Mouse (Mus musculus) embryonic facial prominence, embryonic 10.5 days (tissue): ENCODE measurements around the gene Rbms3. TPM values are rescaled to one million over a fixed set of nuclear protein-coding genes. Genes with fewer than 3 reads are reported as not detected.
A peak's percentile ranks its signal among the peaks of the same experiment; 100 is the strongest.

ENCODE experiments used
- DNase-seq: peaks from one replicate; pipeline ENCODE4 v3.0.0-alpha.2; 2017; ENCODE audit warnings: low spot score
- H3K27ac ChIP-seq: fragments of 300-500 bp; sonication (generic); replicated peaks from 2 replicates; pipeline ENCODE4 v1.5.1; 2016; ENCODE audit warnings: mild to moderate bottlenecking
- H3K27me3 ChIP-seq: fragments of 300-500 bp; sonication (generic); replicated peaks from 2 replicates; pipeline ENCODE4 v1.6.1; 2016; ENCODE audit warnings: low read depth, mild to moderate bottlenecking; ENCODE audit not compliant: poor library complexity, severe bottlenecking
- H3K36me3 ChIP-seq: fragments of 300-500 bp; sonication (generic); replicated peaks from 2 replicates; pipeline ENCODE4 v1.6.1; 2016; ENCODE audit warnings: mild to moderate bottlenecking, moderate library complexity
- H3K4me1 ChIP-seq: fragments of 300-500 bp; sonication (generic); 2 replicates; pipeline ENCODE4 v1.6.1; 2016
- H3K4me3 ChIP-seq: fragments of 300-500 bp; sonication (generic); 2 replicates; pipeline ENCODE4 v1.5.1; 2016; ENCODE audit warnings: mild to moderate bottlenecking, moderate library complexity
- H3K9me3 ChIP-seq: fragments of 300-500 bp; sonication (generic); 2 replicates; pipeline ENCODE4 v1.6.1; 2016; ENCODE audit warnings: mild to moderate bottlenecking
- WGBS: fragments of 180-500 bp; shearing (Covaris S2); methylation state at CpG from one replicate; pipeline ENCODE4 v1.1.7; 2016; 5-methylcytosine and 5-hydroxymethylcytosine counted together
- polyA plus RNA-seq: library from polyadenylated mRNA; unstranded; fragments of >200 nt; fragmentation: Nextera tagmentation; extraction: Ambion mirVana; gene quantifications from 2 replicates; pipeline ENCODE4 v1.2.1, GENCODE M21; 2016

Rbms3 gene
- polyA plus RNA-seq, 1 experiment from 2014 or later: 29.9 TPM

DNA sequence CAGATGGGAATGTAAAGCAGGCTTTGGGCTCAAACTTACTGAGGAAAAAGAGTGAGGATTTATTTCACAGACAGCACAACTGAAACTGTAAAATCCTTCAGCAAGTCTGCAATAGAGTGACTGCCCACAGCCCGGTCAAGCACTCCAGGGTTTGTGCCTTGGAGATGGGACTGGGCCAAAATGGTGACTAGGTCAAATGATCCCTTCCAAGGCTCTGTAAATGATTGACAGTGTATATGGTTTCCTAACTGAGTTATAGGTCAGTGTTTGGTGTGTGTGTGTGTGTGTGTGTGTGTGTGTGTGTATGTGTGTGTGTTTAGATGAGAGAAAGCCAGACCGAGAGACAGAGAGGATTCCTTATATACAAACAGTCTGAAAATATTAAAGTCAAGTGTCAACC is 673.6 kb downstream of the Rbms3 start:
- no peak for DNase-seq
- peaks cover 6% of the 10 kb centered on the region for H3K9me3 ChIP-seq
- no peaks in the 10 kb centered on the region for H3K27me3 ChIP-seq
- WGBS: 88% methylated on average over 2 of the region's 2 CpGs
- peaks cover 3% of the 10 kb centered on the region; the same call in 1 of the 2 replicates for H3K36me3 ChIP-seq
- no peak overlapping the region for H3K4me3 ChIP-seq
- no peaks in the 10 kb centered on the region for H3K4me1 ChIP-seq
- H3K27ac ChIP-seq: no peak overlapping the region

- no peaks in the 10 kb centered on the region for H3K9me3 ChIP-seq
- 45% methylated on average over 3 of the region's 3 CpGs for WGBS
- peak; percentile 68 for DNase-seq
- H3K27me3 ChIP-seq: no peaks in the 10 kb centered on the region
- no peak overlapping the region; the same call in 1 of the 2 replicates for H3K27ac ChIP-seq
- peaks cover 32% of the 10 kb centered on the region for H3K4me1 ChIP-seq
- no peaks in the 10 kb centered on the region for H3K36me3 ChIP-seq
- no peak overlapping the region for H3K4me3 ChIP-seq
Measured at GRCm38 (mm10) chr9:116948211-116948610, 681.5 kb downstream of the Rbms3 start.

- WGBS: 60% methylated on average over 4 of the region's 4 CpGs
- Histone ChIP-seq H3K36me3 (no peaks in the 10 kb centered on the region), H3K9me3 (no peaks in the 10 kb centered on the region), H3K27me3 (no peaks in the 10 kb centered on the region), H3K4me3 (no peak overlapping the region), H3K27ac (no peak overlapping the region; the same call in 1 of the 2 replicates), H3K4me1 (peaks cover 34% of the 10 kb centered on the region)
- DNase-seq: peak; percentile 21
Measured at GRCm38 (mm10) chr9:116947369-116947768, 682.3 kb downstream of the Rbms3 start.

GRCm38 (mm10) chr9:116946787-116947186 is 682.9 kb downstream of the Rbms3 start:
- no peaks in the 10 kb centered on the region for H3K9me3 ChIP-seq
- no peaks in the 10 kb centered on the region for H3K27me3 ChIP-seq
- WGBS: 92% methylated on average over 3 of the region's 3 CpGs
- no peak for DNase-seq
- H3K36me3 ChIP-seq: no peaks in the 10 kb centered on the region
- H3K27ac ChIP-seq: no peak overlapping the region; the same call in 1 of the 2 replicates
- peaks cover 34% of the 10 kb centered on the region for H3K4me1 ChIP-seq
- H3K4me3 ChIP-seq: no peak overlapping the region

GRCm38 (mm10) chr9:116945689-116946088 is 684.0 kb downstream of the Rbms3 start:
- Histone ChIP-seq H3K4me1 (peaks cover 35% of the 10 kb centered on the region), H3K27me3 (no peaks in the 10 kb centered on the region), H3K36me3 (no peaks in the 10 kb centered on the region), H3K4me3 (no peak overlapping the region), H3K27ac (no peak overlapping the region), H3K9me3 (no peaks in the 10 kb centered on the region)
- no peak for DNase-seq
- 85% methylated on average over 9 of the region's 9 CpGs for whole genome bisulfite sequencing

- Histone ChIP-seq H3K27me3 (no peaks in the 10 kb centered on the region), H3K4me3 (no peak overlapping the region), H3K9me3 (no peaks in the 10 kb centered on the region), H3K36me3 (no peaks in the 10 kb centered on the region), H3K4me1 (peaks cover 38% of the 10 kb centered on the region), H3K27ac (no peak overlapping the region)
- DNase-seq: no peak
- WGBS: 82% methylated on average over 15 of the region's 15 CpGs
Measured at GRCm38 (mm10) chr9:116943902-116944301, 685.8 kb downstream of the Rbms3 start.

DNA sequence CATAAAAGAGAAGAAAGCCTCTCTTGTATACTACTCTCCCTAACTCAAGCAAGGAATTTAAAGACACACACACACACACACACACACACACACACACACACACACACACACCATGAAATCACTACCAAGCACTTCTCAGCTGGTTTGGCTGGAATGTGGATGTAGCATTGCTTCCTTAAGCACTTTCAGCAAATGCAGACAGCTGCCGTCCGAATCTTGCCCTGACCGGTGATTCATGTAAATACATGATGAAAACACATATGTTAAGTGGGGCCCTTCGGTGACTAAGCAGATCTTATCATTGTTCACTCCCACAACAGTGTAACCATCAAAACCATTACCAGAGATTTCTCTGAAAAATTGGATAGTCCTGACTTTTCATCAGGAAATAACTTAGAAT is 688.6 kb downstream of the Rbms3 start:
- Histone ChIP-seq H3K4me3 (no peak overlapping the region), H3K27me3 (no peaks in the 10 kb centered on the region), H3K4me1 (peaks cover 16% of the 10 kb centered on the region), H3K36me3 (no peaks in the 10 kb centered on the region), H3K9me3 (no peaks in the 10 kb centered on the region), H3K27ac (no peak overlapping the region)
- DNase-seq: no peak
- 77% methylated on average over 4 of the region's 4 CpGs for WGBS

DNA sequence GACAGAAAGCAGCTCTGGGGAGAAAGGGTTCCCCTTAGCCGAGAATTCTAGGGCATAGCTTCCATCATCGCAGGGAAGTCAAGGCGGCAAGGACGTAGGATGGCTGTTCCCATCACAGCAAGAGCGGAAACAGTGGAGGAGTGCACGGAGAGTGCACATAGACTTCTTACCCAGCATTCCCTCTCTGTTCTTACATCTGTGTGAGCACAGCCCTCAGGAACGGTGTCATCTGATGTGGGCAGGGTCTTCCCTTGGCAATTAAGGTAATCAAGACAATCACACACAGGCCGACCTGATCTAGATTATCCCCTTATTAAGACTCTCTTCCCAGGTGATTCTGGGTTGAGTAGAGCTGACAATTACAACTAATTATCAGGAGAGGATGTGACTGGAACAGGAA is 689.0 kb downstream of the Rbms3 start:
- Histone ChIP-seq H3K27me3 (no peaks in the 10 kb centered on the region), H3K4me3 (no peak overlapping the region), H3K36me3 (no peaks in the 10 kb centered on the region), H3K9me3 (no peaks in the 10 kb centered on the region), H3K27ac (peak overlapping the region; percentile 16; the same call in 1 of the 2 replicates), H3K4me1 (peaks cover 16% of the 10 kb centered on the region)
- WGBS: 82% methylated on average over 8 of the region's 8 CpGs
- no peak for DNase-seq

DNA sequence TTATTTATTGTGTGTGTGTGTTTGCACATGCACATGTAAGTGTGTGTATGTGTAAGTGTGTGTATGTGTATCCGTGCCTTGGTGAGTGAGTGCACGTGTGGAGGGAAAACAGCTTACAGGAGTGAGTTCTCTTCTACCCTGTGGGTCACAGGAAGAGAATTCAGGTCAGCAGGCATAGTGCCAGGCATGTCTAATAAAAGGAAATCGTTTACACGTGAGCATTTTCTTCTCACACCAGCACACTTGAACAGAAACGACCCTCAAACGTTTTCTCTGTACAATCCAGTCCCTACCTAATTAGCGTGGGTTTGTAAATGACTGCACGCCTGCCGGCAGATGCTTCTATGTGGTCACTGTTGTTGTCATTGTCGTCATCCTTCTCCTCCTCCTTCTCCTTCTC is 701.4 kb downstream of the Rbms3 start:
- Histone ChIP-seq H3K9me3 (no peaks in the 10 kb centered on the region), H3K27ac (no peak overlapping the region), H3K27me3 (peaks cover 3% of the 10 kb centered on the region), H3K4me1 (peaks cover 9% of the 10 kb centered on the region), H3K4me3 (no peak overlapping the region), H3K36me3 (no peaks in the 10 kb centered on the region)
- 65% methylated on average over 10 of the region's 10 CpGs for WGBS
- DNase-seq: no peak

DNA sequence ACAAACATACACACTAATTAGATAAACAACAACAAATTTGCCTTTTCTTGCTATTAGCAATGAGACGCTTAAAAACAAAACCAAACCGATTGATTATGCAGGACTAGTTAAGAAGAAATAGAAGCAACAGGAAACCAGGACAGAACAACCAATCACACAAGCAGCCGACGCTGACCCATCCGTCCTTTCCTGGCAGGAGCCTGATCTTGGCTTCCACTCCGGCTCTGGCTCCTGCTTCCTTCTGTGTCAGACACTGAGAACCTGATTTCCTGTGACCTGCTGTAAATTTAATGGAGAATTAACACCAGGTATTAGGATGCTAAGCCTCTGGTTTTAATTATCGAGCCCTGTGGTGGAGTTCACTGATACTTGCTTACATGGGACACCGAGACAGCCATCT is 706.6 kb downstream of the Rbms3 start:
- Histone ChIP-seq H3K9me3 (no peaks in the 10 kb centered on the region), H3K4me1 (peaks cover 28% of the 10 kb centered on the region), H3K4me3 (no peak overlapping the region), H3K27ac (no peak overlapping the region), H3K27me3 (peaks cover 30% of the 10 kb centered on the region), H3K36me3 (no peaks in the 10 kb centered on the region)
- DNase-seq: no peak
- 72% methylated on average over 8 of the region's 8 CpGs for WGBS

DNA sequence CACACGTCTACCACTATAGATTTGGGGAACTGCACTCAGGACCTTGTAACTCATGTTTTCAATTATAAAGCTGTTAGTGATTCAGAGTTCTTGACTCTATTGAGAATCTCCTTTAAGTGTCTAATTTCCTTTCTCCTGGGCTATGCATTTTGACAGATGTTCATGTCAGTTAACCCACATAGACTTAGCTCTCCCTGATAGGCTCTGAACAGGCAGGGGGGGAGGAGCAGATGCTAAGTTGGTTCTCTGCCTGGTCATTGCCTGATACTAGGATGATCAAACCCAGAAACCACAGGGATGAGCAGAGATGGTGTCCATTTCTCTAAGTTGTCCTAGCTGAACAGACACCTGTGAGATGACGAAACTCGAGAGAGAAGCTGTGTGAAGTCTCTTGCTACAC is 707.2 kb downstream of the Rbms3 start:
- Histone ChIP-seq H3K27ac (no peak overlapping the region), H3K27me3 (peaks cover 36% of the 10 kb centered on the region), H3K4me3 (no peak overlapping the region), H3K4me1 (peaks cover 27% of the 10 kb centered on the region), H3K9me3 (no peaks in the 10 kb centered on the region), H3K36me3 (no peaks in the 10 kb centered on the region)
- DNase-seq: peak; percentile 31
- 69% methylated on average over 3 of the region's 3 CpGs for WGBS

DNA sequence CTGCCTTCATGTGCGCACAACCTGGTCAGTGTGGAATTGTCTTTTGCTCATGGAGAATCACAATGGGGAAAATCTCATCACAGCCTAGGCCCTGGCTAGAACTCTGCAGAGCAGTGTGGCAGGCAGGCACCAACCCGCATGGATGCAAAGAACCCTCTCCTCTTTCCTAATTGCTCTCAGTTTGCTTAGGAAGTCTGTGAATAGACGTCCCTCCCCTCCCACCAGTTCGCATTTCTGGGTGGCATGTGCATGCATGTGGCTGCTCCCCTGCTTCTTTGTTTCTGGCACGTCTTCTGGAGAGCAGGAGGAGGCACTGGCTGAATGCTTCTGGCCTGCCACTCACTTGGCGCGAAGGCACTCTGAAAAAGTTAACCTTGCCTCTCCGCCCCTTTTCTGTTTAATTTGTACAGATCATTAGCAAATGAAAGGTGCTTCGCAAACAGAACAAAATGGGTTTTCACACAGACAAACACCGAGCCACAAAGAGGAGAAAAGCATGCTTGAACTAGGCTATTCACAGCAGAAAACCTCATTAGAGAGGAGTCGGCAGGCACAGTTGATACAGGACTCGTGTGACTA is 710.2 kb downstream of the Rbms3 start:
- H3K27ac ChIP-seq: peak overlapping the region; percentile 35; the same call in 1 of the 2 replicates
- H3K4me3 ChIP-seq: no peak overlapping the region
- WGBS: 29% methylated on average over 12 of the region's 12 CpGs
- no peaks in the 10 kb centered on the region for H3K36me3 ChIP-seq
- H3K9me3 ChIP-seq: no peaks in the 10 kb centered on the region
- H3K4me1 ChIP-seq: peaks cover 27% of the 10 kb centered on the region
- DNase-seq: peak; percentile 53
- H3K27me3 ChIP-seq: peaks cover 66% of the 10 kb centered on the region

- no peaks in the 10 kb centered on the region for H3K36me3 ChIP-seq
- peaks cover 20% of the 10 kb centered on the region for H3K4me1 ChIP-seq
- no peaks in the 10 kb centered on the region for H3K9me3 ChIP-seq
- 0 out of 2 replicates have a peak overlapping the region, but pooled peaks have one; percentile 30 for H3K27ac ChIP-seq
- WGBS: 37% methylated on average over 3 of the region's 3 CpGs
- peaks cover 37% of the 10 kb centered on the region for H3K27me3 ChIP-seq
- no peak overlapping the region for H3K4me3 ChIP-seq
- no peak for DNase-seq
Measured at GRCm38 (mm10) chr9:116912493-116912847, 717.2 kb downstream of the Rbms3 start.
